Comparison of ENCODE assay signal across 14 mouse cellular contexts in genomic region chr13:28782497-28783246, GRCm38 (mm10).
DNase-seq lines count a peak whose midpoint lies in the region; ATAC-seq and TF ChIP-seq lines count a peak whose summit lies in the region.
"Had no signal": no experiment of that assay in that cellular context is flagged by ENCODE, and none has a peak within 500 bp of the region (broad histone marks: within the 10 kb centered on the region; RNA-seq: fewer than 3 reads in every experiment).

No protein-coding gene starts in this region.

- 49% methylated on average over 10 of the region's 10 CpGs for WGBS in lung, embryonic 14.5 days
- 11% methylated on average over 10 of the region's 10 CpGs for WGBS in forebrain, embryonic 16.5 days
- 10% methylated on average over 10 of the region's 10 CpGs for WGBS in midbrain, embryonic 11.5 days

- peaks cover 16% of the 10 kb centered on the region for H3K4me1 ChIP-seq in lung, embryonic 14.5 days (ENCODE audit: insufficient read depth)
- peaks cover 46% of the 10 kb centered on the region for H3K4me1 ChIP-seq in forebrain, embryonic 16.5 days (replicated peaks; ENCODE audit: control insufficient read depth, insufficient read depth, low read length)
- H3K4me1 ChIP-seq in midbrain, embryonic 11.5 days (ENCODE audit: control insufficient read depth, insufficient read depth, low read length) = peaks cover 63% of the 10 kb centered on the region

- H3K27ac ChIP-seq in lung, embryonic 14.5 days (ENCODE audit: low read depth) = 0 out of 2 replicates have a peak overlapping the region, but pooled peaks have one; percentile 45
- peak overlapping the region; percentile 71 for H3K27ac ChIP-seq in forebrain, embryonic 16.5 days (ENCODE audit: low read length)
- H3K27ac ChIP-seq in midbrain, embryonic 11.5 days (ENCODE audit: low read depth, low read length) = peak overlapping the region; percentile 93
- H3K27ac ChIP-seq: heart, embryonic 13.5 days had no signal

- no peak for ATAC-seq in lung, embryonic 14.5 days (ENCODE audit: insufficient read depth)
- 0 out of 2 replicates have a peak, but pooled peaks have one; percentile 36 for ATAC-seq in forebrain, embryonic 16.5 days
- peak; percentile 73 for ATAC-seq in midbrain, embryonic 11.5 days (ENCODE audit: low FRiP score)
- ATAC-seq in CD4-positive, CD25-positive, alpha-beta regulatory T cell, adult 4 months = no peak
- ATAC-seq: inflammation-experienced regulatory T-cells, adult 6 months had no signal

- H3K9me3 ChIP-seq in lung, embryonic 14.5 days (ENCODE audit: low read depth, low read length) = no peaks in the 10 kb centered on the region
- H3K9me3 ChIP-seq in forebrain, embryonic 16.5 days (ENCODE audit: control insufficient read depth, low read length) = no peaks in the 10 kb centered on the region
- H3K9me3 ChIP-seq in midbrain, embryonic 11.5 days (ENCODE audit: control insufficient read depth, low read length) = no peaks in the 10 kb centered on the region
- H3K9me3 ChIP-seq: heart, embryonic 13.5 days had no signal

- H3K36me3 ChIP-seq in lung, embryonic 14.5 days (ENCODE audit: insufficient read depth) = no peaks in the 10 kb centered on the region
- no peaks in the 10 kb centered on the region for H3K36me3 ChIP-seq in forebrain, embryonic 16.5 days (ENCODE audit: control insufficient read depth, insufficient read depth)
- no peaks in the 10 kb centered on the region for H3K36me3 ChIP-seq in midbrain, embryonic 11.5 days (ENCODE audit: control insufficient read depth, insufficient read depth, low read length)
- H3K36me3 ChIP-seq: heart, embryonic 13.5 days had no signal

- no peaks in the 10 kb centered on the region for H3K27me3 ChIP-seq in lung, embryonic 14.5 days (ENCODE audit: insufficient read depth, low read length)
- H3K27me3 ChIP-seq in forebrain, embryonic 16.5 days (replicated peaks; ENCODE audit: control insufficient read depth, insufficient read depth, low read length) = no peaks in the 10 kb centered on the region
- no peaks in the 10 kb centered on the region for H3K27me3 ChIP-seq in midbrain, embryonic 11.5 days (ENCODE audit: control insufficient read depth, insufficient read depth, low read length)
- H3K27me3 ChIP-seq: heart, embryonic 13.5 days had no signal

- H3K4me3 ChIP-seq in lung, embryonic 14.5 days (ENCODE audit: low read depth, low read length) = no peak overlapping the region
- no peak overlapping the region for H3K4me3 ChIP-seq in forebrain, embryonic 16.5 days (replicated peaks; ENCODE audit: low read length)
- H3K4me3 ChIP-seq in midbrain, embryonic 11.5 days (ENCODE audit: low read depth, low read length) = no peak overlapping the region
- H3K4me3 ChIP-seq: heart, embryonic 13.5 days had no signal

- no peak for DNase-seq in lung, embryonic 14.5 days
- no peak for DNase-seq in lung, postnatal 4 days
- DNase-seq in midbrain, embryonic 11.5 days (ENCODE audit: low spot score, missing footprints) = peak; percentile 95
- DNase-seq in retina, embryonic 14.5 days (ENCODE audit: low spot score) = peak; percentile 77
- DNase-seq in adrenal gland, postnatal 10 days = no peak
- no peak for DNase-seq in adrenal gland, adult 2 months
- DNase-seq: adrenal gland, postnatal 14 days; cerebellum, adult 11 months; lung, postnatal 14 days; thymus, postnatal 36 days had no signal

- H3K4me2 ChIP-seq in lung, embryonic 14.5 days = no peak overlapping the region
- peak overlapping the region; percentile 9; the same call in 1 of the 2 replicates for H3K4me2 ChIP-seq in forebrain, embryonic 16.5 days (ENCODE audit: low read length)
- H3K4me2 ChIP-seq in midbrain, embryonic 11.5 days = peak overlapping the region; percentile 26
- H3K4me2 ChIP-seq: heart, embryonic 13.5 days had no signal

- no peak overlapping the region for H3K9ac ChIP-seq in lung, embryonic 14.5 days
- H3K9ac ChIP-seq in forebrain, embryonic 16.5 days (replicated peaks; ENCODE audit: low read depth, low read length) = peak overlapping the region; percentile 44
- H3K9ac ChIP-seq in midbrain, embryonic 11.5 days (ENCODE audit: low read length) = peak overlapping the region; percentile 48; the same call in 1 of the 2 replicates
- H3K9ac ChIP-seq: heart, embryonic 13.5 days had no signal

- TF ChIP-seq CTCF in lung, embryonic 14.5 days (IDR thresholded peaks at IDR 0.05; ENCODE audit: low read depth) = no peak

Comparison
In these comparisons a context has a peak if more than half of its experiments do, and no peak if none do; other contexts are left out.
1. ATAC-seq: peak in forebrain, embryonic 16.5 days (single experiment) and midbrain, embryonic 11.5 days (single experiment); none in lung, embryonic 14.5 days (single experiment) and CD4-positive, CD25-positive, alpha-beta regulatory T cell, adult 4 months (single experiment).
2. DNase-seq: peak in midbrain, embryonic 11.5 days (single experiment) and retina, embryonic 14.5 days (single experiment); none in lung, embryonic 14.5 days (single experiment), lung, postnatal 4 days (0 of 2), adrenal gland, postnatal 10 days (single experiment) and adrenal gland, adult 2 months (single experiment).
3. Peak in every context shown above with its lines, with median percentiles within 50 percentile points of each other: H3K27ac ChIP-seq.